Mouse (Mus musculus) kidney, embryonic 16.5 days (tissue): Measurements from ENCODE around the gene Cep170b. TPM values are rescaled to one million over a fixed set of nuclear protein-coding genes. Genes with fewer than 3 reads are reported as not detected.

Source experiments
- ATAC-seq: fragments of 200-750 bp; cut with Nextera tagmentation; 2 replicates; pipeline ENCODE4 v1.8.0; 2017; ENCODE audit warnings: moderate TSS enrichment; ENCODE audit not compliant: low FRiP score, low TSS enrichment
- H3K27ac ChIP-seq: fragments of 300-500 bp; sonication (generic); 2 replicates; pipeline ENCODE4 v1.5.1; 2014; ENCODE audit warnings: low read length
- H3K27me3 ChIP-seq: fragments of 300-500 bp; sonication (generic); 2 replicates; pipeline ENCODE4 v1.6.1; 2014; ENCODE audit warnings: low read length, control low read depth, mixed read lengths; ENCODE audit not compliant: insufficient read depth
- H3K36me3 ChIP-seq: fragments of 300-500 bp; sonication (generic); 2 replicates; pipeline ENCODE4 v1.6.1; 2014; ENCODE audit warnings: low read length, control low read depth, mixed read lengths; ENCODE audit not compliant: insufficient read depth
- H3K4me1 ChIP-seq: fragments of 300-500 bp; sonication (generic); 2 replicates; pipeline ENCODE4 v1.6.1; 2014; ENCODE audit warnings: low read length, control low read depth, mixed read lengths; ENCODE audit not compliant: insufficient read depth
- H3K4me2 ChIP-seq: fragments of 300-500 bp; sonication (generic); replicated peaks from 2 replicates; pipeline ENCODE4 v1.6.1; 2014; ENCODE audit warnings: low read depth, low read length
- H3K4me3 ChIP-seq: fragments of 300-500 bp; sonication (generic); 2 replicates; pipeline ENCODE4 v1.5.1; 2014; ENCODE audit warnings: mild to moderate bottlenecking, low read length
- H3K9ac ChIP-seq: fragments of 300-500 bp; sonication (generic); replicated peaks from 2 replicates; pipeline ENCODE4 v1.6.1; 2014; ENCODE audit warnings: low read length
- H3K9me3 ChIP-seq: fragments of 300-500 bp; sonication (generic); 2 replicates; pipeline ENCODE4 v1.6.1; 2016; ENCODE audit warnings: low read length, control low read depth
- WGBS: fragments of 180-500 bp; shearing (Covaris S2); extraction: QIAGEN DNeasy Blood & Tissue Kit; methylation state at CpG from one replicate; pipeline ENCODE4 v1.1.7; 2014; 5-methylcytosine and 5-hydroxymethylcytosine counted together
- polyA plus RNA-seq: library from polyadenylated mRNA; unstranded; fragments of >200 nt; fragmentation: Nextera tagmentation; extraction: Ambion mirVana; gene quantifications from 2 replicates; pipeline ENCODE4 v1.2.1, GENCODE M21; 2015

Gene Cep170b
- polyA plus RNA-seq, 1 experiment from 2014 or later: 17.5 TPM

- Histone ChIP-seq H3K4me3 (peak overlapping the region; percentile 68), H3K27me3 (peaks cover 23% of the 10 kb centered on the region), H3K4me1 (peaks cover 41% of the 10 kb centered on the region), H3K27ac (peak overlapping the region; percentile 77; the same call in 1 of the 2 replicates), H3K9ac (peak overlapping the region; percentile 70), H3K36me3 (no peaks in the 10 kb centered on the region; the same call in 1 of the 2 replicates), H3K9me3 (no peaks in the 10 kb centered on the region), H3K4me2 (peak overlapping the region; percentile 100)
- WGBS: 15% methylated on average over 19 of the region's 19 CpGs
- no peak for ATAC-seq
Measured at GRCm38 (mm10) chr12:112677943-112678554, 42.2 kb upstream of the Cep170b start.

GRCm38 (mm10) chr12:112678555-112679026 is 41.7 kb upstream of the Cep170b start, which contains the start of gene Zbtb42:
Zbtb42 (plus strand) TSS chr12:112678828.
- peak; percentile 14 for ATAC-seq
- WGBS: under 1% methylated on average over 52 of the region's 60 CpGs
- Histone ChIP-seq H3K4me2 (peak within 1 kb of the TSS; percentile 100), H3K27me3 (peaks cover 23% of the 10 kb centered on the region), H3K4me1 (peaks cover 40% of the 10 kb centered on the region), H3K9me3 (no peaks in the 10 kb centered on the region), H3K27ac (peak within 1 kb of the TSS; percentile 77; the same call in 1 of the 2 replicates), H3K9ac (peak within 1 kb of the TSS; percentile 70), H3K36me3 (no peaks in the 10 kb centered on the region; the same call in 1 of the 2 replicates), H3K4me3 (peak within 1 kb of the TSS; percentile 68)

- 4% methylated on average over 74 of the region's 87 CpGs for WGBS
- peak; percentile 9; the same call in 1 of the 2 replicates for ATAC-seq
- H3K27me3 ChIP-seq: peaks cover 23% of the 10 kb centered on the region
Measured at GRCm38 (mm10) chr12:112679027-112679996, 40.9 kb upstream of the Cep170b start.

GRCm38 (mm10) chr12:112683351-112683750 is 36.9 kb upstream of the Cep170b start:
- no peak overlapping the region for H3K9ac ChIP-seq
- no peaks in the 10 kb centered on the region; the same call in 1 of the 2 replicates for H3K36me3 ChIP-seq
- no peak overlapping the region for H3K4me2 ChIP-seq
- H3K9me3 ChIP-seq: 0 out of 2 replicates have a peak, but pooled peaks cover 3% of the 10 kb centered on the region
- WGBS: 53% methylated on average over 7 of the region's 7 CpGs
- peaks cover 19% of the 10 kb centered on the region for H3K27me3 ChIP-seq
- no peak overlapping the region for H3K27ac ChIP-seq
- no peak overlapping the region for H3K4me3 ChIP-seq
- H3K4me1 ChIP-seq: peaks cover 12% of the 10 kb centered on the region
- ATAC-seq: no peak

More at GRCm38 (mm10) chr12:112679027-112679996, 40.9 kb upstream of the Cep170b start:
- Histone ChIP-seq H3K4me3 (peak overlapping the region; percentile 68), H3K9ac (peak overlapping the region; percentile 70), H3K4me1 (peaks cover 40% of the 10 kb centered on the region), H3K4me2 (peak overlapping the region; percentile 100), H3K9me3 (no peaks in the 10 kb centered on the region), H3K36me3 (no peaks in the 10 kb centered on the region; the same call in 1 of the 2 replicates), H3K27ac (peak overlapping the region; percentile 77; the same call in 1 of the 2 replicates)

- WGBS: 42% methylated on average over 15 of the region's 15 CpGs
- H3K4me2 ChIP-seq: no peak overlapping the region
Measured at GRCm38 (mm10) chr12:112688458-112688857, 31.8 kb upstream of the Cep170b start.

GRCm38 (mm10) chr12:112693185-112694126 is 26.8 kb upstream of the Cep170b start:
- Histone ChIP-seq H3K9ac (peak overlapping the region; percentile 95), H3K4me2 (peak overlapping the region; percentile 88), H3K36me3 (no peaks in the 10 kb centered on the region), H3K4me1 (peaks cover 17% of the 10 kb centered on the region), H3K27ac (peak overlapping the region; percentile 76), H3K9me3 (no peaks in the 10 kb centered on the region), H3K4me3 (peak overlapping the region; percentile 79), H3K27me3 (no peaks in the 10 kb centered on the region)
- WGBS: 2% methylated on average over 54 of the region's 54 CpGs
- peak; percentile 96 for ATAC-seq

More at GRCm38 (mm10) chr12:112688458-112688857, 31.8 kb upstream of the Cep170b start:
- H3K9me3 ChIP-seq: 0 out of 2 replicates have a peak, but pooled peaks cover 3% of the 10 kb centered on the region
- no peak overlapping the region for H3K4me3 ChIP-seq
- no peak overlapping the region for H3K9ac ChIP-seq
- no peak overlapping the region for H3K27ac ChIP-seq
- no peaks in the 10 kb centered on the region for H3K36me3 ChIP-seq
- peaks cover 12% of the 10 kb centered on the region for H3K4me1 ChIP-seq
- no peaks in the 10 kb centered on the region for H3K27me3 ChIP-seq
- no peak for ATAC-seq

GRCm38 (mm10) chr12:112694127-112694475 is 26.2 kb upstream of the Cep170b start:
- no peaks in the 10 kb centered on the region for H3K27me3 ChIP-seq
- H3K27ac ChIP-seq: peak overlapping the region; percentile 76; the same call in 1 of the 2 replicates
- ATAC-seq: no peak
- H3K4me2 ChIP-seq: peak overlapping the region; percentile 88
- no peaks in the 10 kb centered on the region for H3K9me3 ChIP-seq
- WGBS: 78% methylated on average over 10 of the region's 10 CpGs
- peak overlapping the region; percentile 79 for H3K4me3 ChIP-seq
- peaks cover 14% of the 10 kb centered on the region for H3K4me1 ChIP-seq
- H3K9ac ChIP-seq: peak overlapping the region; percentile 95
- no peaks in the 10 kb centered on the region for H3K36me3 ChIP-seq

GRCm38 (mm10) chr12:112696806-112697425 is 23.3 kb upstream of the Cep170b start:
- WGBS: 81% methylated on average over 3 of the region's 3 CpGs
- no peak overlapping the region for H3K27ac ChIP-seq
- peaks cover 25% of the 10 kb centered on the region for H3K4me1 ChIP-seq
- no peak for ATAC-seq
- peaks cover 11% of the 10 kb centered on the region for H3K27me3 ChIP-seq
- H3K9me3 ChIP-seq: no peaks in the 10 kb centered on the region
- H3K4me3 ChIP-seq: no peak overlapping the region
- no peak overlapping the region for H3K9ac ChIP-seq
- H3K4me2 ChIP-seq: no peak overlapping the region
- H3K36me3 ChIP-seq: no peaks in the 10 kb centered on the region
